Mouse (Mus musculus): Measurements from ENCODE around the gene Gpld1.

- TF ChIP-seq CTCF (IDR thresholded peaks at IDR 0.05; ENCODE audit: low read depth) (no peak), EP300 (IDR thresholded peaks at IDR 0.05; ENCODE audit: low read depth) (no peak)
Observed at GRCm38 (mm10) chr13:25027114-25027425, 84.1 kb downstream of the Gpld1 start.

Data from liver, embryonic 14.5 days (tissue).